Mouse (Mus musculus) heart, embryonic 16.5 days (tissue): Measurements from ENCODE around the gene Fam192a. TPM values are rescaled to one million over a fixed set of nuclear protein-coding genes. Genes with fewer than 3 reads are reported as not detected.
A peak's percentile ranks its signal among the peaks of the same experiment; 100 is the strongest.

Experiments
- ATAC-seq: fragments of 200-750 bp; cut with Nextera tagmentation; replicated peaks from 2 replicates; pipeline ENCODE4 v1.8.0; 2017; ENCODE audit warnings: moderate number of reproducible peaks; ENCODE audit not compliant: insufficient read depth, low FRiP score; ENCODE audit errors: extremely low read depth
- H3K27ac ChIP-seq: fragments of 300-500 bp; sonication (generic); 2 replicates; pipeline ENCODE4 v1.5.1; 2014; ENCODE audit warnings: mild to moderate bottlenecking, low read length, control low read depth, moderate library complexity
- H3K27me3 ChIP-seq: fragments of 300-500 bp; sonication (generic); 2 replicates; pipeline ENCODE4 v1.6.1; 2014; ENCODE audit warnings: low read length, mixed read lengths; ENCODE audit not compliant: control insufficient read depth, insufficient read depth
- H3K36me3 ChIP-seq: fragments of 300-500 bp; sonication (generic); 2 replicates; pipeline ENCODE4 v1.6.1; 2014; ENCODE audit not compliant: control insufficient read depth, insufficient read depth
- H3K4me1 ChIP-seq: fragments of 300-500 bp; sonication (generic); 2 replicates; pipeline ENCODE4 v1.6.1; 2014; ENCODE audit warnings: low read length, mixed read lengths; ENCODE audit not compliant: control insufficient read depth, insufficient read depth
- H3K4me2 ChIP-seq: fragments of 300-500 bp; sonication (generic); 2 replicates; pipeline ENCODE4 v1.6.1; 2014; ENCODE audit warnings: low read depth, mild to moderate bottlenecking, control low read depth, low read length
- H3K4me3 ChIP-seq: fragments of 300-500 bp; sonication (generic); 2 replicates; pipeline ENCODE4 v1.5.1; 2014; ENCODE audit warnings: mild to moderate bottlenecking, control low read depth, low read length
- H3K9ac ChIP-seq: fragments of 300-500 bp; sonication (generic); 2 replicates; pipeline ENCODE4 v1.6.1; 2014; ENCODE audit warnings: low read length, control low read depth
- H3K9me3 ChIP-seq: fragments of 300-500 bp; sonication (generic); replicated peaks from 2 replicates; pipeline ENCODE4 v1.6.1; 2016; ENCODE audit warnings: low read length; ENCODE audit not compliant: control insufficient read depth
- WGBS: fragments of 180-500 bp; shearing (Covaris S2); extraction: QIAGEN DNeasy Blood & Tissue Kit; methylation state at CpG from one replicate; pipeline ENCODE4 v1.1.7; 2014; 5-methylcytosine and 5-hydroxymethylcytosine counted together
- polyA plus RNA-seq: library from polyadenylated mRNA; unstranded; fragments of >200 nt; fragmentation: Nextera tagmentation; extraction: Ambion mirVana; gene quantifications from 2 replicates; pipeline ENCODE4 v1.2.1, GENCODE M21; 2015

Fam192a gene
- polyA plus RNA-seq, 1 experiment from 2014 or later: 42.1 TPM

GRCm38 (mm10) chr8:94566033-94566432, 35.8 kb downstream of the Fam192a start:
- no peaks in the 10 kb centered on the region for H3K9me3 ChIP-seq
- 65% methylated on average over 6 of the region's 6 CpGs for WGBS

GRCm38 (mm10) chr8:94564421-94564820, 37.4 kb downstream of the Fam192a start:
- H3K4me1 ChIP-seq: no peaks in the 10 kb centered on the region
- H3K9me3 ChIP-seq: no peaks in the 10 kb centered on the region
- no peaks in the 10 kb centered on the region for H3K27me3 ChIP-seq
- no peak for ATAC-seq
- no peak overlapping the region for H3K4me3 ChIP-seq
- no peaks in the 10 kb centered on the region for H3K36me3 ChIP-seq
- no peak overlapping the region for H3K4me2 ChIP-seq
- no peak overlapping the region for H3K27ac ChIP-seq
- no peak overlapping the region for H3K9ac ChIP-seq

More at GRCm38 (mm10) chr8:94566033-94566432, 35.8 kb downstream of the Fam192a start:
- Histone ChIP-seq H3K36me3 (no peaks in the 10 kb centered on the region), H3K4me3 (no peak overlapping the region), H3K27ac (no peak overlapping the region), H3K9ac (no peak overlapping the region), H3K27me3 (no peaks in the 10 kb centered on the region), H3K4me1 (no peaks in the 10 kb centered on the region), H3K4me2 (no peak overlapping the region)
- ATAC-seq: no peak

- Histone ChIP-seq H3K27me3 (no peaks in the 10 kb centered on the region), H3K9ac (no peak overlapping the region), H3K36me3 (no peaks in the 10 kb centered on the region), H3K4me3 (no peak overlapping the region), H3K4me1 (no peaks in the 10 kb centered on the region), H3K27ac (no peak overlapping the region), H3K4me2 (no peak overlapping the region), H3K9me3 (no peaks in the 10 kb centered on the region)
- ATAC-seq: no peak
- 79% methylated on average over 5 of the region's 5 CpGs for WGBS
Measured at GRCm38 (mm10) chr8:94561256-94561655, 40.5 kb downstream of the Fam192a start.

- H3K4me3 ChIP-seq: no peak overlapping the region
- no peak for ATAC-seq
- no peaks in the 10 kb centered on the region for H3K27me3 ChIP-seq
- no peaks in the 10 kb centered on the region for H3K36me3 ChIP-seq
- no peaks in the 10 kb centered on the region for H3K9me3 ChIP-seq
- no peak overlapping the region for H3K27ac ChIP-seq
- WGBS: 58% methylated on average over 3 of the region's 3 CpGs
- H3K4me1 ChIP-seq: no peaks in the 10 kb centered on the region
- no peak overlapping the region for H3K9ac ChIP-seq
- no peak overlapping the region for H3K4me2 ChIP-seq
Measured at GRCm38 (mm10) chr8:94557281-94557680, 44.5 kb downstream of the Fam192a start.

- peaks cover 8% of the 10 kb centered on the region for H3K4me1 ChIP-seq
- H3K27me3 ChIP-seq: no peaks in the 10 kb centered on the region
- no peak for ATAC-seq
- H3K9me3 ChIP-seq: no peaks in the 10 kb centered on the region
- no peak overlapping the region for H3K27ac ChIP-seq
- 85% methylated on average over 2 of the region's 2 CpGs for WGBS
- H3K4me2 ChIP-seq: no peak overlapping the region
- H3K4me3 ChIP-seq: no peak overlapping the region
- H3K9ac ChIP-seq: no peak overlapping the region
- H3K36me3 ChIP-seq: no peaks in the 10 kb centered on the region
Measured at GRCm38 (mm10) chr8:94552696-94553095, 49.1 kb downstream of the Fam192a start.

GRCm38 (mm10) chr8:94551471-94552422, 50.0 kb downstream of the Fam192a start:
- 58% methylated on average over 17 of the region's 17 CpGs for WGBS
- Histone ChIP-seq H3K36me3 (no peaks in the 10 kb centered on the region), H3K27ac (no peak overlapping the region), H3K9ac (no peak overlapping the region), H3K4me3 (no peak overlapping the region), H3K4me2 (no peak overlapping the region), H3K9me3 (no peaks in the 10 kb centered on the region), H3K27me3 (no peaks in the 10 kb centered on the region), H3K4me1 (peaks cover 8% of the 10 kb centered on the region)
- ATAC-seq: no peak

GRCm38 (mm10) chr8:94549998-94550397, 51.8 kb downstream of the Fam192a start:
- peak; percentile 68; the same call in 1 of the 2 replicates for ATAC-seq
- Histone ChIP-seq H3K4me2 (no peak overlapping the region), H3K27me3 (no peaks in the 10 kb centered on the region), H3K36me3 (no peaks in the 10 kb centered on the region), H3K9me3 (no peaks in the 10 kb centered on the region), H3K4me1 (peaks cover 8% of the 10 kb centered on the region), H3K4me3 (no peak overlapping the region), H3K9ac (no peak overlapping the region), H3K27ac (no peak overlapping the region)
- 50% methylated on average over 5 of the region's 5 CpGs for WGBS

GRCm38 (mm10) chr8:94549482-94549881, 52.3 kb downstream of the Fam192a start:
- Histone ChIP-seq H3K4me2 (no peak overlapping the region), H3K27ac (no peak overlapping the region), H3K36me3 (no peaks in the 10 kb centered on the region), H3K4me1 (peaks cover 8% of the 10 kb centered on the region), H3K9ac (no peak overlapping the region), H3K9me3 (no peaks in the 10 kb centered on the region), H3K4me3 (no peak overlapping the region), H3K27me3 (no peaks in the 10 kb centered on the region)
- 52% methylated on average over 5 of the region's 5 CpGs for WGBS
- ATAC-seq: no peak

GRCm38 (mm10) chr8:94549041-94549440, 52.8 kb downstream of the Fam192a start:
- Histone ChIP-seq H3K9me3 (no peaks in the 10 kb centered on the region), H3K27me3 (no peaks in the 10 kb centered on the region), H3K9ac (no peak overlapping the region), H3K27ac (no peak overlapping the region), H3K4me2 (no peak overlapping the region), H3K4me1 (peaks cover 8% of the 10 kb centered on the region), H3K36me3 (no peaks in the 10 kb centered on the region), H3K4me3 (no peak overlapping the region)
- ATAC-seq: no peak
- 79% methylated on average over 5 of the region's 5 CpGs for WGBS
